Mouse (Mus musculus) heart, postnatal 25 days (tissue): ENCODE data around the gene Atp6v0e. TPM values are rescaled to one million over a fixed set of nuclear protein-coding genes. Genes with fewer than 3 reads are reported as not detected.

Experiments
- DNase-seq: peaks from one replicate; pipeline ENCODE4 v3.0.0; 2022; ENCODE audit warnings: low spot score
- intact Hi-C: fragments of 180-260 bp; cut with DNase I; formaldehyde crosslinking; loops from one replicate; pipeline ENCODE4 v1.15.1; 2025
- total RNA-seq, 2 experiments: library from RNA; stranded (reverse); gene quantifications; 2 replicates each; pipeline ENCODE4 v1.2.3; 2021

Atp6v0e gene
- total RNA-seq, 2 experiments from 2014 or later: 64.5 to 66.4 TPM

DNA sequence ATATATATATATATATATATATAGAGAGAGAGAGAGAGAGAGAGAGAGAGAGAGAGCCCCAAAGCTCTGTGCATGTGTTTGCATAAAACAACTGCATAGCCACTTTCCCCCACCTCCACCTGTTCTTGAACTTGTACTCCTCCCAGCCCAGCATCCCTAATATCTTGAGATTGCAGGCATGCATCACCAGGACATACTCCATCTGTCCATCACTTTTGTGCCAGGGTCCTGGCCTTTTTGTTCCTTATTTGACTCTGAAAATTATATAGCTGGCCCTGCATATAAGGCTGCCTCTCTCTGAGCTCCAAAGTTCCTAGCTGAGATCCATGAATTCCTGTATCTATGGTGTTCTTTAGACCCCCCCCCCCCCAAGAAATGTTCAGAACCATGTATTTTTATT lies 45.5 kb downstream of the Atp6v0e start:
- intact Hi-C loops: no loop called here
- no peak for DNase-seq

DNA sequence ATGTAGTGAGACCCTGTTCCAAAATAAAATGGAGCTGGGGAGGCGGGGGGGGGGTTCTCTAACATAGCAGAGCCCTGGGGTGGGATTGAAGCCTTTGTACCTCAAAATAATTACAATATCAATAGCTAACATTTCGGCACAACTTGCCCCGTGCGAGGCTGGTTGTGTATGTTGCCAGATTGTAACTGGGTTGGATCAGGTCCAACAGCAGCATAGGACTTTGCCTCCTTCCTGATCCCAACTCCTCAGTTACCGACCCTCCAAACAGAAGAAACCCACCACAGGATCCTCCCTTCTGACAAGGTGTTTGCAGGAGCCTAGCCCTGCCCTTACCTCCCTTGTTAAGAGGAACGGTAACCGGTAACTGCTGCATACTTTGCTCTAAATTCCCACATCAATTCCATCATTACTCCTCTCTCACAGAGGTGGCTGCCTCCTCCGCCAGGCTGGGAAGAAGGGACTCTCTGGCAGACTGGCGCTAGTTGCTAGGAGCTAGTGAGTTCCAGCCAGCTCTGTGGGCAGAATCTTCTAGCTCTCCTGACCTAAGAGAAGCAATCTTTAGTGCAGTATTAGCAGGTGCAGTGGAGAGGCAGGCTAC lies 46.1 kb downstream of the Atp6v0e start:
- intact Hi-C loops: no loop called here
- no peak for DNase-seq

DNA sequence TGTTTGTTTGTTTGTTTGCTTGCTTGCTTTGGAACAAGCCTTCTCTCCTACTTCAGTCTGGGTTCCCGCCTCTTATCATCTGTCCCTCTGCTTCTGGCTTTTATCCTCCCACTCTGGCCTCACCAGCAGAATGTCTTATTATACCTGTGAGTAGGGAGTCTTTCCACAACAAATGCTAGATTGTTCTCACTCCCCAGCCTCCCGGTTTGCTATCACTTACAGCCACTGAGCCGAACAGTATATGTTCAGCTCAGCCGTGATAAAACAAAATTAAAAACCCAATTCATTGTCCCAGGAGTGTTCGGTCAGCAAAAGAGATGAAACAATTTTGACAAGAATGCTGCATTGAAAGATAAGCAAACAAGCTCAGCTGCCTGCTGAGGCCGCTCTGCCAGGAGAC lies 47.0 kb downstream of the Atp6v0e start:
- no peak for DNase-seq
- intact Hi-C loops: no loop called here

DNA sequence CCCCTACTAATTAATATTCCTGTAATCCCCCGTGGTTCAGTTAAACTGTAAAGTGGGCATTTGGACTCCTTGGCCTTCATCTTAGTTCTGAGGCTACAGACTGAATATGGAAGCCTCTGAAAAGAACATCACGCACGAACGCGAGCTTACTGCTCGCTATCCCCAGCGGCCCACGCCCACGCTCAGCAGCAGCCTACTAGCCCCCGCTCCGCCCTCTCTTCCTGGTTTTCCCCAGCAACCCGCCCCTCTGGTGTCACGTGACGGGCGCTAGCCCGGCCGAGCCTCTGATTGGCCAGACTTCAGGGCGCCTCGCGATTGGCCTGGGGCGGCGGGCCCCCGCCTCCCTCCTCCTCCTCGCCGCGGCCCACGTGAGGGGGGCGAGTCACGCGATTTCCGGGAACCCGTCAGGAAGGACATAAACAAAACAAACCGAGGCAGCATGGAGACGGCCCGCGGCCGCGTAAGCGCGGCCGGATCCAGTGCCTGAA lies 52.3 kb downstream of the Atp6v0e start, which contains the start of gene Crebrf:
Gene Crebrf, plus strand, starts transcription at position 380 of the 488 bp plus-strand sequence.
- intact Hi-C loops: loop anchor here (2.0 to 5.0 kb wide), 2 partner anchors 39 to 53 kb away; partner anchors contain the start of gene Atp6v0e
- peak; percentile 99 for DNase-seq

DNA sequence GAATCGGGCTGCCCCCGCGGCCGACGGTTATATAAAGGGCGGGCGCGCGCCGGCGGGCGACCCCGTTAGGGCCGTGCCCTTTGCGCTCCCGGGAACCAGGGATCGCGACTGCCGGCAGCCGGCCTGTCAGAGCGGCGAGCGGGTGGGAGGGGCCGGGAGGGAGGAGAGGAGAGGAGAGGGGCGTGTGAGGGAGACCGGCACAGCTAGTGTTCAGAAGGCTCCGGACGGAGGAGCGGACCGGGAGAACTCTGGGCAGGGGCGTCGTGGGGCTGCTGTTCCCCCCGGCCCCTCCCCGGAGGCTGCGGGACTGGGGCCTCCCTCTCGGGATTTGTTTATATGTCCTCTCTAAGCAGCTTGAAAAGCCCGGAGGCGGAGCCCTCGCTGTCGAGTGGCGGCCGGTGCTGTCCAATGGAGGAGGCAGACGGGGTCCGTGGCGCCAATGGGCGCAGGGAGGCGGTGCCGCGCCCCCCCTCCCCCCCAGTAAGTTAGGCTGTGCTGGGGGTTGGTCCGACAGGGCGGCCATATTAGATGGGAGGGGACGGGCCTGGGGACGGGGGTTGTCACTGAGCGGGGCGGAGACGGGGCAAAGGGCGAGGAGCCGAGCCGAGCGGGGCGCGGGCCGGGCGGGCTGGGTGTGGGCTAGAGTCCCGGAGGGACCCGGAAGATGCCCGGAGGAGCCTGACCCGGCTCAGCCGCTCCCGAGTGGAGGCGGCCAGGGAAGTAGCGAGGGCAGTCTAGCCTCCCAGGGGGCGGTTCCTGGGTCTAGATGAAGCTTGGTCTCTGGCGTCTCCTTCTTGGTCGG lies 53.1 kb downstream of the Atp6v0e start:
- peak; percentile 94 for DNase-seq
- intact Hi-C loops: loop anchor here (2.0 to 5.0 kb wide), 2 partner anchors 39 to 54 kb away; partner anchors contain the start of gene Atp6v0e

DNA sequence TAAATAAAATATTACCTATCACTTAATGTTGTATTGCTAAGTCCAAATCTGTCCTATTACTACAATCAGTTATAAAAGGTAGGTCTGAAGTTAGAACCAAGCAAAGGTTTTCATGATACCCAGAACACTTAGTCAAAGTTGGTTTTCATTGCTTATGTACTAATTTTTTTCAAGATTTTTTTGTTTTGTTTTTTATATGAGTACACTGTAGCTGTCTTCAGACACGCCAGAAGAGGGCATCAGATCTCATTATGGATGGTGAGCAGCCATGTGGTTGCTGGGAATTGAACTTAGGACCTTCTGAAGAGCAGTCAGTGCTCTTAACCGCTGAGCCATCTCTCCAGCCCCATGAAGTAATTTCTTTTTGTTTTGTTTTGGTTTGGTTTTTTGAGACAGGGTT lies 54.8 kb downstream of the Atp6v0e start:
- no peak for DNase-seq
- intact Hi-C loops: loop anchor here (5.0 kb wide), 1 partner anchor 56 kb away; the partner anchor contains the start of gene Atp6v0e

DNA sequence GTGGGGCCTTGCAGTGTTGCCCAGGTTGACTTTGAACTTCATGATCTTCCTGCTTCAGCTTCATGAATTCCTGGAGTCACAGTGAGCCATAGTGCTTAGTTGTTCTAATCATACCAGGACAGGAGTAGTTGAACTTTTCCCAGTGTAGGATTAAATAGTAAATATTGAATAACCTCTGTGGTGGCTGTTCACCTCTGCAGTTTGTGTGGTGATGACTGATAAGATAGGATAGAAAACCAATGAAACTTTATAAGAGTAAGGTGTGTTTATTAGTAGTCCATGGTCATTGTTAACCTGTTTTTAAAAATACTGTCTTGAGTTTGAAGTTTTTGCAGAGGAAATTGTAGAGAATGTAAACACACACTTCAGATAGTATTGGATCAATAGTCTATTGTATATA lies 56.4 kb downstream of the Atp6v0e start:
- intact Hi-C loops: loop anchor here (5.0 kb wide), 1 partner anchor 57 kb away; the partner anchor contains the start of gene Atp6v0e
- no peak for DNase-seq

DNA sequence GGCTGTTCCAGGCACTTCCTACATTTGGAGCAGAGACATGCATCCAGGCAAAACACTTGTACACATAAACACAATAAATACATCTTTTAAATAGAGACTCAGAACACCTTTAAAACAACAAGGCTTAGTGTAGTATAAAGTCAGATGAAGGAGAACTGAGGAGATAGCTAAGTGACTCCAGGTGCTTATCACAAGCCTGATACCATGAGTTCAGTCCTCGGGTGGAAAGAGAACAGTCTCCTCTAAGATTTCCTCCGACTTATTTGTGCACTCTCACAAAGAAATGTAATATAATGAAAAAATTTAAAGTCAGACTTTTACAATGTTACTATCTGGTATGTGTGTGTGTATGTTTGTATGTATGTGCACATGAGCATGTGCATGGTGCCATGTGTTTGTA lies 58.8 kb downstream of the Atp6v0e start:
- intact Hi-C loops: no loop called here

DNA sequence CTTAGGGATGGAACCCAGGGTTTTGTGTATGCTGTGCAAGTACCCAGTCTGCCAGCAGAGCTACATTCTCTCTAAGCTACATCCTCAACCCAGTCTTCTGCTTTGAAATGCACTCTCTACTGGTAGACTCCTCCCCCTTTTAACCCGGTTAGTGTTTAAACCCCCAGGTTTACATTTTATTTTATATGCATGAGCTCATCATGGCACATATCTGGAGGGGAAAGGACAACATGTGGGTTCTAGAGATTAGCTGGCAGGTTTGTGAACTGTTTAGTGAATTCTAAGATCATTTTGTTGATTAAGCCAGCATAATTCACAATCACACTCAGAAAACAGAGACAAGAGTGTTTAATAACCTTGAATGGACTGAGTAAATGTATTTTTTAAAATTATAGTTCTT lies 61.8 kb downstream of the Atp6v0e start:
- intact Hi-C loops: no loop called here
- DNase-seq: no peak

More for the DNA sequence above, 58.8 kb downstream of the Atp6v0e start:
- no peak for DNase-seq

DNA sequence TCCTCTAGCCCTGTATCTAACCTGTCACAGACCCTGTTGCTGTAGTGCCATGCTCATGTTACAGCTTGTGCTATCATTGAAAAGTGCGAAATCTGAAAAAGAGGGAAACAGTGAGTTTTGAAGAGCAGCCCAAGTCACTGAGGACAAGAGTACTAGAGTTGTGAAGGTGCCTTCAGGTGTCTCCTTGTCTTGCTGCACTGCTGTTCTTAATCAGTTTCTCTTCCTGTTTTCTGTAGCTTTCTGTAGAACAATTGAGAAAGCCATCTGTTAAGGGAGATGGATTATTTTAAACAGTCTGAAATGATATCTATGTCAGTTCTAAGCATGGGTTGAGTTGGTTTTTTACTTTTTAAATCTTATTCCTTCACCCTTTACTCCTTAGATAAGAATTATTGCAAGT lies 63.6 kb downstream of the Atp6v0e start:
- intact Hi-C loops: no loop called here
- no peak for DNase-seq

DNA sequence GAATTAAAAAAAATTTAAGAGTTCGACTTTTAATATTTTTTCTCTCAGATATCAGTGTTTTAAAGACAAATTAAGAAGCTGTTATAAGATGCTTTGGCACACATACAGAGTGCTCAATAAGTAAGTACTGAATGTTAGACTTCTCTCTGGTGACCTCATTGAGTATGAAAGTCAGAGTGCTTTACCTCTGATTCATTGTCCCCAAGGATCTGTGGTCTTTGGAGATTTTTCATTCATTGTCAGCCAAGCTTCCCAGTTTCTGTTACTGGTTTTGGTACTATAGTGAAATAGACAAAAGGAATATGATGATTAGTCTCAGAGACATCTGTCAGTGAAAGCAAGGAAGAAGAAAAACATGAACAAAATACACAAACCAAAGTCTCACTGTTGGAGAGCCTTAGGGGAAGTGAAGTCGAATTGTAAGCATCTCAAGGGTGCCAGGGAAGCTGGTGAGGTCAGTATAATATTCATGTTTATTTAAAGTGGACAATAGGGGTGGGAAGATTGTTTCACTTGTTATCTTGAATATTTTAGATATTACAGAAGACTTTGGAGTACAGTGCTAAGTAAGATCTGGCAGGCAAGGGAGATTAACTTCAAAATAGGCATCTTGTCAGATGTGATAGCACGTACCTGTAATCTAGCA lies 64.2 kb downstream of the Atp6v0e start:
- intact Hi-C loops: no loop called here
- DNase-seq: no peak

DNA sequence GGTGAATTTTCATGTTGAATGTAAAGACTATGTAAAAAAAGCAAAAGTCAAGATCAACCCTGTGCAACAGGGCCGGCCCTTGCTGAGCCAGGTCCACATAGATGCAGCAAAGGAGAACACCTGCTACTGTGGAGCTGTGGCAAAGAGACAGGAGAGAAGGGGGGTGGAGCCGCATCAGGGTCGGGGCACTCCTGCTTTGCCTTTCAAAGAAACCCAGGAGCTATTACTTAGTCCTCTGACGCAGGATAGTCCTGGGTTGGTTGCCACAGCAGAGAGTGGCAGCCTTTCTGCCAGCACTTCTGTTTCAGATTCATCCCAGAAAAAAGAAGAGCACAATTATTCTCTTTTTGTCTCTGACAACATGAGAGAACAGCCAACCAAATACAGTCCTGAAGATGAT lies 79.5 kb downstream of the Atp6v0e start:
- DNase-seq: no peak
- intact Hi-C loops: no loop called here

DNA sequence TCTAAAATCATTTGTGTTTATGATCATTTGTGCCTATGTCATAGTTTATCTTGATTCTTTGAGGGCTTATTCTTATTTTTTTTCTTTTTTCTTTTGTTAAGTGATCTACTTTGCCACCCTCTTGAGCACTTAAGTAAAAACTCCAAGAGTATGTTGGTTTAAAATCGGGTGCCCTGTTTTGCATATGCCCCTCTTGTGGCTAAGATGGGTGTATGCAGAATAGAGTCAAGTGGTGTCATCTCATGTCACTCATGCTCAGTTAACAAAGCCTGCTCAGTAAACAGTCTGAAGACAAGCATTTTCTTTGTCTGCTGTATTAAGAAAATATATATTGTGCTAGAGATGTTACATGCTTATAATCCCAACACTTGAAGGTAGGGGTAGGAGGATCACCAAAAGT lies 80.3 kb downstream of the Atp6v0e start:
- intact Hi-C loops: no loop called here
- no peak for DNase-seq

Other genes starting within 250 kb of the Atp6v0e start
- gene Neurl1b, start 248.4 kb upstream of the Atp6v0e start, total RNA-seq: 1 to 10 TPM; 4.7 to 6.3 TPM
- gene Ergic1, start 101.7 kb upstream of the Atp6v0e start, total RNA-seq: 10 to 100 TPM; 54.2 to 58.4 TPM
- 10 to 100 TPM; 44.8 to 66.4 TPM for gene Dusp1, start 101.1 kb upstream of the Atp6v0e start, total RNA-seq
- 10 to 100 TPM; 65.4 to 72.4 TPM for gene Crebrf, start 52.4 kb downstream of the Atp6v0e start, total RNA-seq
- 10 to 100 TPM; 26.3 to 28.3 TPM for gene Bnip1, start 117.8 kb downstream of the Atp6v0e start, total RNA-seq
- 10 to 100 TPM; 79.5 to 91.8 TPM for gene Nkx2-5, start 181.8 kb downstream of the Atp6v0e start, total RNA-seq